Mouse (Mus musculus): ENCODE measurements around the gene Pptc7.

Pptc7 gene

GRCm38 (mm10) chr5:122284183-122285028, at the start of gene Pptc7:
Pptc7 (plus strand) TSS chr5:122284365.
- DNase-seq (ENCODE audit: low read depth, low spot score): peak; percentile 97

GRCm38 (mm10) chr5:122235196-122235836, 48.8 kb upstream of the Pptc7 start:
- peak; percentile 80 for DNase-seq (ENCODE audit: low read depth, low spot score)

GRCm38 (mm10) chr5:122237200-122237599, 47.0 kb upstream of the Pptc7 start:
- peak; percentile 73 for DNase-seq (ENCODE audit: low read depth, low spot score)

GRCm38 (mm10) chr5:122239618-122240017, 44.5 kb upstream of the Pptc7 start:
- no peak for DNase-seq (ENCODE audit: low read depth, low spot score)

- DNase-seq (ENCODE audit: low read depth, low spot score): no peak
Measured at GRCm38 (mm10) chr5:122240521-122240920, 43.6 kb upstream of the Pptc7 start.

GRCm38 (mm10) chr5:122240989-122241388, 43.2 kb upstream of the Pptc7 start:
- DNase-seq (ENCODE audit: low read depth, low spot score): peak; percentile 78

- DNase-seq (ENCODE audit: low read depth, low spot score): no peak
Measured at GRCm38 (mm10) chr5:122242521-122243123, 41.5 kb upstream of the Pptc7 start.

GRCm38 (mm10) chr5:122243781-122244523, 40.2 kb upstream of the Pptc7 start:
- DNase-seq (ENCODE audit: low read depth, low spot score): peak; percentile 88

GRCm38 (mm10) chr5:122245186-122245585, 39.0 kb upstream of the Pptc7 start:
- DNase-seq (ENCODE audit: low read depth, low spot score): no peak

GRCm38 (mm10) chr5:122246547-122247167, 37.5 kb upstream of the Pptc7 start:
- DNase-seq (ENCODE audit: low read depth, low spot score): no peak

GRCm38 (mm10) chr5:122247529-122247928, 36.6 kb upstream of the Pptc7 start:
- DNase-seq (ENCODE audit: low read depth, low spot score): peak; percentile 89

GRCm38 (mm10) chr5:122247934-122248333, 36.2 kb upstream of the Pptc7 start:
- no peak for DNase-seq (ENCODE audit: low read depth, low spot score)

- DNase-seq (ENCODE audit: low read depth, low spot score): peak; percentile 76
Measured at GRCm38 (mm10) chr5:122249281-122249680, 34.9 kb upstream of the Pptc7 start.

GRCm38 (mm10) chr5:122251895-122252606, 32.1 kb upstream of the Pptc7 start:
- peak; percentile 85 for DNase-seq (ENCODE audit: low read depth, low spot score)

- DNase-seq (ENCODE audit: low read depth, low spot score): no peak
Measured at GRCm38 (mm10) chr5:122258027-122258741, 26.0 kb upstream of the Pptc7 start.

- no peak for DNase-seq (ENCODE audit: low read depth, low spot score)
Measured at GRCm38 (mm10) chr5:122262104-122262503, 22.1 kb upstream of the Pptc7 start.

GRCm38 (mm10) chr5:122263933-122264905, 19.9 kb upstream of the Pptc7 start, which contains the start of gene Tctn1:
Tctn1 (minus strand) TSS chr5:122264460.
- peak; percentile 98 for DNase-seq (ENCODE audit: low read depth, low spot score)

- no peak for DNase-seq (ENCODE audit: low read depth, low spot score)
Measured at GRCm38 (mm10) chr5:122265187-122265586, 19.0 kb upstream of the Pptc7 start.

GRCm38 (mm10) chr5:122265942-122266341, 18.2 kb upstream of the Pptc7 start:
- no peak for DNase-seq (ENCODE audit: low read depth, low spot score)

Data from brain, adult 2 months (tissue).